Comparison of ENCODE assay signal across 18 mouse cellular contexts in the genomic region with DNA sequence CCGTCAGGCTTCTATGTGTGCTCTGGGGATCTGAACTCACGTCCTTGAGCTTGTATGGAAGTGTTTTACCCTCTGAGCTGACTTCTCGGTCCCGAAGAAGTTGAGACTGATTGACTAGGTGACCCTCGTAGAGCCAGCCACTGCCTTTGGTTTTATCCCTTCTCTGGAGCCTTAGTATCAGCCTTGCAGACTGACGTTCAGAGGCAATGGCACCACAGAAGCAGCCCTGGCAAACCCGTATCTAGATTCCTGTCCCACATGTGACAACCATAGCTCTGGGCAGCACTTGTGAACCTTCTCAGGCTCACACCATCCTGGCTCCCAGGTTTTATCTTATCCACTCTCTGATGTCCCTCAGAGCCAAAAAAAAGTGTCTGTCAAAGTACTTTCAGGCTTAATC. TPM values are rescaled to one million over a fixed set of nuclear protein-coding genes. Genes with fewer than 3 reads are reported as not detected.
DNase-seq lines count a peak whose midpoint lies in the region; ATAC-seq and TF ChIP-seq lines count a peak whose summit lies in the region.
"Had no signal": no experiment of that assay in that cellular context is flagged by ENCODE, and none has a peak within 500 bp of the region (broad histone marks: within the 10 kb centered on the region; RNA-seq: fewer than 3 reads in every experiment).

No protein-coding gene starts in this region.

- H3K9me3 ChIP-seq in heart, embryonic 13.5 days: no peaks in the 10 kb centered on the region
- no peaks in the 10 kb centered on the region for H3K9me3 ChIP-seq in heart, postnatal 0 days (replicated peaks; ENCODE audit: control insufficient read depth, low read length)
- no peaks in the 10 kb centered on the region for H3K9me3 ChIP-seq in lung, embryonic 15.5 days
- H3K9me3 ChIP-seq: forebrain, embryonic 13.5 days; hindbrain, embryonic 13.5 days had no signal

- no peak overlapping the region for H3K4me3 ChIP-seq in heart, embryonic 13.5 days
- no peak overlapping the region for H3K4me3 ChIP-seq in heart, postnatal 0 days (ENCODE audit: low read depth, low read length)
- H3K4me3 ChIP-seq in lung, embryonic 15.5 days: no peak overlapping the region
- H3K4me3 ChIP-seq: embryonic facial prominence, embryonic 10.5 days; forebrain, embryonic 13.5 days; heart, adult 2 months; hindbrain, embryonic 13.5 days had no signal

- no peak for TF ChIP-seq CTCF in heart, postnatal 0 days (IDR thresholded peaks at IDR 0.05; ENCODE audit: low read depth)

- no peak for ATAC-seq in heart, embryonic 13.5 days (ENCODE audit: extremely low read depth, insufficient number of reproducible peaks, low FRiP score, low TSS enrichment)
- no peak for ATAC-seq in heart, postnatal 0 days (ENCODE audit: insufficient read depth, low read depth)
- ATAC-seq in lung, embryonic 15.5 days (ENCODE audit: borderline replicate concordance, extremely low read depth, low FRiP score, low TSS enrichment): no peak
- ATAC-seq: forebrain, embryonic 13.5 days; forebrain, postnatal 0 days; hindbrain, postnatal 0 days had no signal

- H3K27me3 ChIP-seq in heart, embryonic 13.5 days (replicated peaks): no peaks in the 10 kb centered on the region
- no peaks in the 10 kb centered on the region for H3K27me3 ChIP-seq in heart, postnatal 0 days (ENCODE audit: control insufficient read depth, insufficient read depth, low read length)
- no peaks in the 10 kb centered on the region for H3K27me3 ChIP-seq in lung, embryonic 15.5 days
- H3K27me3 ChIP-seq: forebrain, embryonic 13.5 days; hindbrain, embryonic 13.5 days had no signal

- H3K4me1 ChIP-seq in heart, embryonic 13.5 days: peaks cover 53% of the 10 kb centered on the region
- H3K4me1 ChIP-seq in heart, postnatal 0 days (ENCODE audit: control insufficient read depth, insufficient read depth): peaks cover 37% of the 10 kb centered on the region
- H3K4me1 ChIP-seq in lung, embryonic 15.5 days: peaks cover 37% of the 10 kb centered on the region
- H3K4me1 ChIP-seq: forebrain, embryonic 13.5 days; hindbrain, embryonic 13.5 days had no signal

- no peak for TF ChIP-seq EP300 in heart, postnatal 0 days (IDR thresholded peaks at IDR 0.05; ENCODE audit: low read depth)

- H3K9ac ChIP-seq in heart, embryonic 13.5 days: peak overlapping the region; percentile 29; the same call in 1 of the 2 replicates
- no peak overlapping the region for H3K9ac ChIP-seq in heart, postnatal 0 days (replicated peaks; ENCODE audit: low read depth, low read length)
- H3K9ac ChIP-seq in lung, embryonic 15.5 days: 0 out of 2 replicates have a peak overlapping the region, but pooled peaks have one; percentile 4
- H3K9ac ChIP-seq: forebrain, embryonic 13.5 days; forebrain, postnatal 0 days; hindbrain, embryonic 13.5 days had no signal

- WGBS in heart, embryonic 13.5 days: 69% methylated on average over 7 of the region's 7 CpGs
- WGBS in heart, postnatal 0 days: 61% methylated on average over 7 of the region's 7 CpGs
- 83% methylated on average over 7 of the region's 7 CpGs for WGBS in lung, embryonic 15.5 days

- DNase-seq in heart, postnatal 25 days (ENCODE audit: low spot score): no peak
- no peak for DNase-seq in heart, postnatal 0 days (ENCODE audit: low spot score)
- no peak for DNase-seq in heart, postnatal 4 days
- DNase-seq in lung, postnatal 4 days: no peak
- no peak for DNase-seq in layer of hippocampus, adult 8-10 months (ENCODE audit: low spot score in 2 of 2)
- DNase-seq: adrenal gland, postnatal 25 days; cerebellum, adult 2 months; cerebellum, postnatal 10 days; forebrain, postnatal 0 days; gastrocnemius, postnatal 36 days; heart, adult 2 months; kidney, adult 11 months had no signal

- peaks cover 6% of the 10 kb centered on the region; the same call in 1 of the 2 replicates for H3K36me3 ChIP-seq in heart, embryonic 13.5 days
- H3K36me3 ChIP-seq in heart, postnatal 0 days (replicated peaks; ENCODE audit: control insufficient read depth, insufficient read depth, low read length): no peaks in the 10 kb centered on the region
- H3K36me3 ChIP-seq in lung, embryonic 15.5 days: no peaks in the 10 kb centered on the region
- H3K36me3 ChIP-seq: hindbrain, embryonic 13.5 days had no signal

- H3K4me2 ChIP-seq in heart, embryonic 13.5 days: no peak overlapping the region
- H3K4me2 ChIP-seq in heart, postnatal 0 days (ENCODE audit: low read depth, low read length): no peak overlapping the region
- H3K4me2 ChIP-seq in lung, embryonic 15.5 days: no peak overlapping the region
- H3K4me2 ChIP-seq: forebrain, embryonic 13.5 days; hindbrain, embryonic 13.5 days had no signal

- peak overlapping the region; percentile 73 for H3K27ac ChIP-seq in heart, embryonic 13.5 days (replicated peaks)
- H3K27ac ChIP-seq in heart, postnatal 0 days (ENCODE audit: low read depth): peak overlapping the region; percentile 67
- peak overlapping the region; percentile 60 for H3K27ac ChIP-seq in lung, embryonic 15.5 days
- H3K27ac ChIP-seq: forebrain, embryonic 13.5 days; heart, adult 2 months; hindbrain, embryonic 13.5 days; hindbrain, postnatal 0 days had no signal

- intact Hi-C loops in heart, postnatal 25 days (cut with DNase I): no loop called here

RNA-seq across cellular contexts. Expression of a gene that starts 25.1 kb away (rescaled TPM):
- polyA plus RNA-seq in heart, embryonic 13.5 days (2015; fragmentation: Nextera tagmentation; extraction: Ambion mirVana): 6.8 and 8.2 TPM in 2 replicates
- total RNA-seq in heart, postnatal 25 days (2021): 10 to 100 TPM; 10.1 to 12.7 TPM
- 12.6 and 33.7 TPM in 2 replicates for total RNA-seq in heart, postnatal 0 days (2014; rRNA removed; ENCODE audit: low replicate concordance)
- 4.3 TPM in 2 replicates for polyA plus RNA-seq in heart, postnatal 0 days (2015; fragmentation: Nextera tagmentation; extraction: Ambion mirVana)
- 10 to 100 TPM; 18.4 to 20.2 TPM for total RNA-seq in heart, postnatal 4 days (2021)
- polyA plus RNA-seq in lung, embryonic 15.5 days (2015; fragmentation: Nextera tagmentation; extraction: Ambion mirVana): 19.0 and 22.2 TPM in 2 replicates
- 10 to 100 TPM; 24.7 to 30.4 (median 28.1) TPM for total RNA-seq in layer of hippocampus, adult 8-10 months (2022)
